Mouse (Mus musculus) kidney, adult 11 months (tissue): ENCODE results near the gene Atad1.
A peak's percentile ranks its signal among the peaks of the same experiment; 100 is the strongest.
"Not testable (repeated sequence)": the region's sequence is repeated elsewhere in the genome, so short reads cannot be mapped to it uniquely, and the experiment has no call there.

Source experiments
- DNase-seq: peaks from one replicate; pipeline ENCODE4 v3.0.0; 2022

The Atad1 gene

GRCm38 (mm10) chr19:32667830-32668229 is 71.8 kb downstream of the Atad1 start:
- not testable (repeated sequence) for DNase-seq

GRCm38 (mm10) chr19:32665243-32665642 is 74.3 kb downstream of the Atad1 start:
- DNase-seq, result no peak

DNA sequence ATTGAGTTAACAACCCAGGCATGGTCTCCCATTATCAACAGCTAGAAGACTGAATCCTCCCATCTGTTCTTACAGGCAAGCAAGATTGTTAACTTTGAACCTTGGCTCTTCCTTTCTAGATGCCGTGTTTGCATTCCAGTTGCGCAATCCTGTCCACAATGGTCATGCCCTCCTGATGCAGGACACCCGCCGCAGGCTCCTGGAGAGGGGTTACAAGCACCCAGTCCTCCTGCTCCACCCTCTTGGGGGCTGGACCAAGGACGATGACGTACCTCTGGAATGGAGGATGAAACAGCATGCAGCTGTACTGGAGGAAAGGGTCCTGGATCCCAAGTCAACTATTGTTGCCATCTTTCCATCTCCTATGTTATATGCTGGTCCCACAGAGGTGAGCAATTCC is 76.7 kb downstream of the Atad1 start:
- peak; percentile 62 for DNase-seq

GRCm38 (mm10) chr19:32659346-32659745 is 80.2 kb downstream of the Atad1 start:
- peak; percentile 33 for DNase-seq

GRCm38 (mm10) chr19:32653630-32654362 is 85.8 kb downstream of the Atad1 start:
- no peak for DNase-seq

DNA sequence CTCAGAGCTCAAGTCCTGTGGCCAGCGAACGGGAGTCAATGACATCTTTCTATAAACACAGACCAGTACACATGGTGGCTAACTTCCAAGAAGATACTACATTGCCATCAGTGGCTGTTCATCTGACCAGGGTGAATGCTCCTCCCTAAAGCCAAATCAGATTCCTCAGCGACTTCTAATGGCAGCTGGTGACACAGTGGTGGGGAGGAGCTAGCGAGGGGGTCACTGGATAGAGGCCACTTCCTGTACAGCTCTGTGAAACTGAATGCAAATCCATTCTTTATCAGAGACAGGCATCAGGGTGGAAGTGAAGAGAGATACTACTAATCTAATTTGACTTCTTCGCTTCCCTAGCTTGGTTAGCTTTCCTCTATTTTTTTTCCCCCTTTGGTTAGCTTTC is 86.5 kb downstream of the Atad1 start:
- no peak for DNase-seq

- DNase-seq, result no peak
Measured at GRCm38 (mm10) chr19:32651046-32651445, 88.5 kb downstream of the Atad1 start.

GRCm38 (mm10) chr19:32648019-32648571 is 91.5 kb downstream of the Atad1 start:
- DNase-seq, result no peak

GRCm38 (mm10) chr19:32646382-32646781 is 93.2 kb downstream of the Atad1 start:
- DNase-seq, result no peak

DNA sequence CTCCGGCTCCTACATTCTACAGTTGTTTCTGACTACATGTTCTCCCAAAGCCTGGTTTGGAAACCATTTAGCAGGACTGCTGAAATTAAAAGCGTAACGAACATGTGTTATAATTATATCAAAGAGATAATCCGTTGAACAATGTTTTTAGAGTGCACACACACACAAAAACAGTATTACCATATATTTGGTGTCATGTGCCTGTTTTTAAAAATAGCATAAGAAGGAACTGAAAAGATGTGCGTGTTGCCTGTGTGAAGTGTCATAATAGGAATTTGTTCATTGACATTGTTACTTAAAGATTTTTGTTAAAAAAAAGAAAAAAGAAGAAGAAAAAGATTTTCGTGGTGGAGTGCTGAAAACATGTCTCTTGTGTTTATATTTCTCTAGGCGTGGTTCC is 93.6 kb downstream of the Atad1 start:
- DNase-seq, result no peak

- DNase-seq, result no peak
Measured at GRCm38 (mm10) chr19:32643642-32644041, 95.9 kb downstream of the Atad1 start.

DNA sequence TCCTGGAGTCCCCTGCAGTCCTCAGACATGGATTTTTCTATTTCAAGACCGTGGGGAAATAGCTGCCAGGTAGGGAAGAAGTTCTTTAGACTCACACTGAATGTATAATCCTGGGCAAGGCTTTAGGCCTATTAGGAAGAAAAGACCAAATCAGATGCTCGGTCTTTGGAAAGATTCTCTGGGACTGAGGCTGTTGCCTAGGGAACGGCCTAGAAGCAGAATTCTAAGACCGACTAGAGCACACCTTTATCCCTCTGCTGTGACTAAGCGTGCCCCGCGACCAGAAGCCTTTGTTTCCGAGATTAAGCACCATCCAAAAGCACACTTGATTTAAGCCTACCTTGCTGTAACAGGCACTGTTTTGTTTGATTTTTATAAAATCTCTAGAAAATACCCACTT is 97.6 kb downstream of the Atad1 start:
- DNase-seq, result no peak

DNA sequence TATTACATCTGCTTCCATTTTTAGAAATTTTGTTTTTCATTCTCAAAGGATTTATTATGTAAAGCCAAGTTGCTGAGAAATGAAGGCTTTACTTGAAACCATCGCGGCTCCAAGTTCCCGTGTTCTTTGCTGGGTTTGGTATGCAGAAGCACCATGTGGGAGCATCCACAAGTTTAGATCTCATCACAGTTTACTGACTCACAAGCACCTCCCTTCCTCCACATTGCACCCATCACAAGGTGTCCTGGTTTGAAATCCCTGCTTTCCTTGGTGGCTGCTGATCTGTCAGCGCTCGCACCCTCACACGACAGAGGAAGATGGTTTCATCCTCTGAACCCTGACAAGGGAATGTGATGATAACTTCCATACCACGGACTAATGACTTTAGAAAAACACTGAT is 98.1 kb downstream of the Atad1 start:
- DNase-seq, result no peak

DNA sequence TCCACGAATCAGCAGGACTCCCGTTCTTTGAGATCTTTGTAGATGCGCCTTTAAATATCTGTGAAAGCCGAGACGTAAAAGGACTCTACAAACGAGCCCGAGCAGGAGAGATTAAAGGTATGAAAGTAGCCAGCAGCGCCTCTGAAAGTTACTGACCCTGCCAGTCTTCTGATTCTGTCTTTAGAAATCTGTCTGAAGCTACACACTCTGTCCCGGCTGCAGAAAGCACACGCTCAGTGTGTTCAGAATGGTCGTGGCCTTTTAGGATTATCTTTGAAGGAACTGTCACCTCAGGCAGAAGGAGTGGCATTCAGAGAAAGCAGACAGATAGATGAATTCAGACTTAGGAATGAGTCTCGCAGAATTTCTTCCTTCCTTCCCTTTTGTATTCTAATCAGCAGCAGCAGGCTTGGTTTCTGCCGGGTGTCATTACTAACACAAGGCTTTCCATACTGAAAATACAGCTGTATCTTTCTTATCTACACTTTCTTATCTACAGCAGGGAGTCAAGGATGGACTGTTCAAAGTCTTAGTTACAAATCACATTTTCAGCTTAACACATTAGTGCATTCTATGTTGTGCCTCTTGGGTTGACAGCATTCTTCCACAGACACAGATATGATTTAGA is 101.2 kb downstream of the Atad1 start:
- DNase-seq, result no peak

- peak; percentile 47 for DNase-seq
Measured at GRCm38 (mm10) chr19:32637357-32638275, 102.0 kb downstream of the Atad1 start.

DNA sequence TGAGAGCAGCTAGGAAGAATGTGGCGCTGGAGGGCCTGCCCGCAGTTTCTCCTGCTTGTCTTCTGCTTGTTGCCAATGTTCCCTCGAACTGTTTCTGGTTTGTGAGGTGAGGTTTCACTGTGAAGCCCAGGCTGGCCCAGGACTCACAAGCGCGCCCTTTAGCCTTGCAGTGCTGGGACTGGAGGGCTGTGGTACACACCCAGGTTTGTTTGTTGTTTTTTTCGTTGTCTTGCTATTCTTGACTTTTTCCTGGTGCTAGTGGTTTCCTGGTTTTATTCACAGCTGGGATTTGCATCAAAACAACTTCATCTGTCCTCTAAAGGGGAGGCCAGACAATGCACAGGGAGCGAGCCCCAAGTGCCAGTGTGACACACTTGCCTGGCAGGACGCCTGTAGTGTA is 104.7 kb downstream of the Atad1 start:
- no peak for DNase-seq

DNA sequence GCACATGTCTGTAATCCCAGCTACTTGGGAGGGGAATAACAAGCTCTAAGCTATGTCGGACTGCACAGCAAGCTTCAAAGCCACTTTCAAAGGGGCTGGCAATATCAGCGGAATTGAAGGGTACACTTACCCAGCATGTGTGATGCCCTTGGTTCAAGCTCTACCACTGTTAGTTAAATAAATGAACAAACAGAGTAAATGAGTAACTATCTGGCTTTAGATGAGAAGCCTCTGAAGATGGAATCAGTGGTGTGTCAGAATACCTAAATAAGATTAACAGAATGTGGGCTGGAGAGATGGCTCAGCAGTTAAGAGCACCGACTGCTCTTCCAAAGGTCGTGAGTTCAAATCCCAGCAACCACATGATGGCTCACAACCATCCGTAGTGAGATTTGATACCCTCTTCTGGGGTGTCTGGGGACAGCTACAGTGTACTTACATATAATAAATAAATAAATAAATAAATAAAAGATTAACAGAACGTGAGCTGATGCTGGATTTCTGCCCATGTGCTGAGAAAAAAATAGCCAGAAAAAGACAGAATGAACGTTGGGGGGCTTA is 110.9 kb downstream of the Atad1 start:
- peak; percentile 63 for DNase-seq

DNA sequence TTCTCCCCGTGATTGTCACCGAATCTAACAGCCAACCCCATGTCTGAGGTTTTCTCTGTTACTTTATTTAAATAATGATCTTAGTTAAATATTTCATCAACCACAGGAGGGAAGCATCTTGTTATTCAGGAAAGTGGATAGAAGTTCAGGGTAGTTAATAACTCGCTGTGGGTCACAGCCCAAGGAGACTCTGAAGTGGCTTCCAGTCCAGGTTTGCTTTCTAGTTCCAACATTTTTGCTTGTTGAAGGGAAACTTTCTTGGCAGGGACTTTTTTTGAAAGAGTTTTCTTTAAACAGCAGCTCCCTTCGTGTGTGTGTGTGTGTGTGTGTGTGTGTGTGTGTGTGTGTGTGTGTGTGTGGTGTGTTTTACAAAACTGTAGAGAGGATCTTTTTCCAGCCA is 112.0 kb downstream of the Atad1 start:
- peak; percentile 71 for DNase-seq

DNA sequence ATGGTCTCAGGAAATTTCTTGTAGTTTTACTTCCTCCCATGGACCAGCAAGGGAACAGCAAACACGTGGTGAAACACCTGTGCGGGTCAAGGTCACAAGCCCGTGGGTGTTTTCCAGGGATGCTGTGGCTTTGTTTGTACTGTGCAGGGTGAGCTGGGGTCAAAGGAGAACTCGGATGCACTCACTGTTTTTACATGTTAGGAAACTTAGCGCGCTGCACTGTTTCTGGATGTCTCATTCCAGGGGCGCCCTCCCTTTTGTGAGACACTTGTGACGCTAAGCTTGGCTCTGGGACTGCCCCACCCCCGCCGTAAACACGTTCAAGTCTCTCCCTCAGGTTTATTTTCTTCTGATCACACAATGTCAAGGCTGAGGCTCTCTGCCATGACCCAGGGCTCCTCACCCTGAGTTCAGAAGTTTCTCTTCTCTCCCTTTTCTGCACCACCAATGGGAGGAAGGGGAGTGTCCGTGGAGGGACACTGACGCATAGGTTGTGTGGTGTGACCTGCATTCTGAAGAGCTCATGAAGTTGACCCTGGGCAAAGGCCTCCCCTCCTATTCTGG is 112.7 kb downstream of the Atad1 start:
- DNase-seq, result peak; percentile 78

GRCm38 (mm10) chr19:32622142-32622541 is 117.4 kb downstream of the Atad1 start:
- peak; percentile 66 for DNase-seq
